Mouse (Mus musculus): ENCODE measurements around the gene Hoxc11. TPM values are rescaled to one million over a fixed set of nuclear protein-coding genes. Genes with fewer than 3 reads are reported as not detected.

Hoxc11 gene
- not detected in 2 replicates for polyA plus RNA-seq (2016; fragmentation: Nextera tagmentation; extraction: Ambion mirVana)

- WGBS = under 1% methylated on average over 57 of the region's 57 CpGs
- H3K9me3 ChIP-seq (replicated peaks) = no peaks in the 10 kb centered on the region
- no peak within 1 kb of the TSS for H3K4me3 ChIP-seq
- DNase-seq (ENCODE audit: low spot score) = no peak
- peaks cover 3% of the 10 kb centered on the region; the same call in 1 of the 2 replicates for H3K4me1 ChIP-seq
- H3K27me3 ChIP-seq (ENCODE audit: low read depth, poor library complexity, severe bottlenecking) = peaks cover 100% of the 10 kb centered on the region
- H3K36me3 ChIP-seq = no peaks in the 10 kb centered on the region
- no peak within 1 kb of the TSS for H3K27ac ChIP-seq (replicated peaks)
Measured at GRCm38 (mm10) chr15:102954192-102955006, at the start of gene Hoxc11. TSS of gene Hoxc11 (plus strand) at chr15:102954427.

GRCm38 (mm10) chr15:102904946-102905345 lies 49.3 kb upstream of the Hoxc11 start:
- no peaks in the 10 kb centered on the region for H3K9me3 ChIP-seq (replicated peaks)
- WGBS = 62% methylated on average over 1 of the region's 1 CpGs
- no peak overlapping the region for H3K27ac ChIP-seq (replicated peaks)
- peaks cover 85% of the 10 kb centered on the region for H3K27me3 ChIP-seq (ENCODE audit: low read depth, poor library complexity, severe bottlenecking)
- no peaks in the 10 kb centered on the region for H3K4me1 ChIP-seq
- no peak for DNase-seq (ENCODE audit: low spot score)
- no peaks in the 10 kb centered on the region for H3K36me3 ChIP-seq
- H3K4me3 ChIP-seq = no peak overlapping the region

GRCm38 (mm10) chr15:102909536-102909935 lies 44.7 kb upstream of the Hoxc11 start:
- Histone ChIP-seq H3K27me3 (ENCODE audit: low read depth, poor library complexity, severe bottlenecking) (peaks cover 100% of the 10 kb centered on the region), H3K27ac (replicated peaks) (no peak overlapping the region), H3K36me3 (no peaks in the 10 kb centered on the region), H3K4me1 (no peaks in the 10 kb centered on the region), H3K4me3 (no peak overlapping the region), H3K9me3 (replicated peaks) (no peaks in the 10 kb centered on the region)
- DNase-seq (ENCODE audit: low spot score) = peak; percentile 19
- under 1% methylated on average over 4 of the region's 4 CpGs for WGBS

- peak; percentile 59 for DNase-seq (ENCODE audit: low spot score)
- WGBS = under 1% methylated on average over 18 of the region's 18 CpGs
Measured at GRCm38 (mm10) chr15:102910038-102910437, 44.2 kb upstream of the Hoxc11 start.

GRCm38 (mm10) chr15:102910496-102911095 lies 43.6 kb upstream of the Hoxc11 start:
- Histone ChIP-seq H3K4me3 (no peak overlapping the region), H3K27me3 (ENCODE audit: low read depth, poor library complexity, severe bottlenecking) (peaks cover 100% of the 10 kb centered on the region), H3K27ac (replicated peaks) (no peak overlapping the region), H3K36me3 (no peaks in the 10 kb centered on the region), H3K4me1 (no peaks in the 10 kb centered on the region), H3K9me3 (replicated peaks) (no peaks in the 10 kb centered on the region)
- peak; percentile 52 for DNase-seq (ENCODE audit: low spot score)
- WGBS = under 1% methylated on average over 22 of the region's 22 CpGs

More at GRCm38 (mm10) chr15:102910038-102910437, 44.2 kb upstream of the Hoxc11 start:
- peaks cover 100% of the 10 kb centered on the region for H3K27me3 ChIP-seq (ENCODE audit: low read depth, poor library complexity, severe bottlenecking)
- H3K9me3 ChIP-seq (replicated peaks) = no peaks in the 10 kb centered on the region
- no peaks in the 10 kb centered on the region for H3K36me3 ChIP-seq
- no peaks in the 10 kb centered on the region for H3K4me1 ChIP-seq
- no peak overlapping the region for H3K27ac ChIP-seq (replicated peaks)
- H3K4me3 ChIP-seq = no peak overlapping the region

- Histone ChIP-seq H3K27ac (replicated peaks) (no peak overlapping the region), H3K9me3 (replicated peaks) (no peaks in the 10 kb centered on the region), H3K27me3 (ENCODE audit: low read depth, poor library complexity, severe bottlenecking) (peaks cover 100% of the 10 kb centered on the region), H3K4me1 (no peaks in the 10 kb centered on the region), H3K36me3 (no peaks in the 10 kb centered on the region), H3K4me3 (no peak overlapping the region)
- peak; percentile 46 for DNase-seq (ENCODE audit: low spot score)
- WGBS = under 1% methylated on average over 19 of the region's 19 CpGs
Measured at GRCm38 (mm10) chr15:102913038-102913585, 41.1 kb upstream of the Hoxc11 start.

GRCm38 (mm10) chr15:102917972-102918572 lies 36.2 kb upstream of the Hoxc11 start:
- Histone ChIP-seq H3K9me3 (replicated peaks) (no peaks in the 10 kb centered on the region), H3K4me3 (no peak overlapping the region), H3K27ac (replicated peaks) (no peak overlapping the region), H3K36me3 (no peaks in the 10 kb centered on the region), H3K27me3 (ENCODE audit: low read depth, poor library complexity, severe bottlenecking) (peaks cover 100% of the 10 kb centered on the region), H3K4me1 (peaks cover 15% of the 10 kb centered on the region)
- DNase-seq (ENCODE audit: low spot score) = peak; percentile 36
- WGBS = under 1% methylated on average over 20 of the region's 20 CpGs

- WGBS = 2% methylated on average over 7 of the region's 7 CpGs
- DNase-seq (ENCODE audit: low spot score) = no peak
- no peak overlapping the region for H3K4me3 ChIP-seq
Measured at GRCm38 (mm10) chr15:102918611-102919265, 35.5 kb upstream of the Hoxc11 start.

GRCm38 (mm10) chr15:102919336-102920180 lies 34.7 kb upstream of the Hoxc11 start:
- Histone ChIP-seq H3K27ac (replicated peaks) (no peak overlapping the region), H3K4me1 (peaks cover 15% of the 10 kb centered on the region), H3K4me3 (no peak overlapping the region), H3K27me3 (ENCODE audit: low read depth, poor library complexity, severe bottlenecking) (peaks cover 100% of the 10 kb centered on the region), H3K9me3 (replicated peaks) (no peaks in the 10 kb centered on the region), H3K36me3 (no peaks in the 10 kb centered on the region)
- 7% methylated on average over 12 of the region's 12 CpGs for WGBS
- peak; percentile 36 for DNase-seq (ENCODE audit: low spot score)

More at GRCm38 (mm10) chr15:102918611-102919265, 35.5 kb upstream of the Hoxc11 start:
- Histone ChIP-seq H3K9me3 (replicated peaks) (no peaks in the 10 kb centered on the region), H3K36me3 (no peaks in the 10 kb centered on the region), H3K4me1 (peaks cover 15% of the 10 kb centered on the region), H3K27me3 (ENCODE audit: low read depth, poor library complexity, severe bottlenecking) (peaks cover 100% of the 10 kb centered on the region), H3K27ac (replicated peaks) (no peak overlapping the region)

- Histone ChIP-seq H3K27ac (replicated peaks) (no peak overlapping the region), H3K4me1 (peaks cover 15% of the 10 kb centered on the region), H3K36me3 (no peaks in the 10 kb centered on the region), H3K9me3 (replicated peaks) (no peaks in the 10 kb centered on the region), H3K27me3 (ENCODE audit: low read depth, poor library complexity, severe bottlenecking) (peaks cover 100% of the 10 kb centered on the region), H3K4me3 (peak overlapping the region; percentile 40)
- WGBS = 0% methylated on average over 19 of the region's 20 CpGs
- peak; percentile 84 for DNase-seq (ENCODE audit: low spot score)
Measured at GRCm38 (mm10) chr15:102920619-102921018, 33.6 kb upstream of the Hoxc11 start.

- peaks cover 100% of the 10 kb centered on the region for H3K27me3 ChIP-seq (ENCODE audit: low read depth, poor library complexity, severe bottlenecking)
- peak within 1 kb of the TSS; percentile 40 for H3K4me3 ChIP-seq
- peak; percentile 58 for DNase-seq (ENCODE audit: low spot score)
- WGBS = 1% methylated on average over 73 of the region's 88 CpGs
- peaks cover 15% of the 10 kb centered on the region for H3K4me1 ChIP-seq
- H3K9me3 ChIP-seq (replicated peaks) = no peaks in the 10 kb centered on the region
- H3K36me3 ChIP-seq = no peaks in the 10 kb centered on the region
- H3K27ac ChIP-seq (replicated peaks) = no peak within 1 kb of the TSS
Measured at GRCm38 (mm10) chr15:102921053-102922011, 32.9 kb upstream of the Hoxc11 start, which contains the start of gene Hoxc13. TSS of gene Hoxc13 (plus strand) at chr15:102921103.

Data from midbrain, embryonic 10.5 days (tissue).